Mouse (Mus musculus) hindbrain, embryonic 13.5 days (tissue): Measurements from ENCODE around the gene Tjp2. TPM values are rescaled to one million over a fixed set of nuclear protein-coding genes. Genes with fewer than 3 reads are reported as not detected.
A peak's percentile ranks its signal among the peaks of the same experiment; 100 is the strongest.

Experiments used
- ATAC-seq: fragments of 200-750 bp; cut with Nextera tagmentation; 2 replicates; pipeline ENCODE4 v1.8.0; 2017; ENCODE audit warnings: moderate TSS enrichment; ENCODE audit not compliant: low FRiP score
- H3K27ac ChIP-seq: fragments of 300-500 bp; sonication (generic); 2 replicates; pipeline ENCODE4 v1.5.1; 2015; ENCODE audit warnings: inconsistent platforms, mild to moderate bottlenecking, moderate library complexity
- H3K27me3 ChIP-seq: fragments of 300-500 bp; sonication (generic); 2 replicates; pipeline ENCODE4 v1.6.1; 2015; ENCODE audit warnings: mild to moderate bottlenecking, inconsistent platforms
- H3K36me3 ChIP-seq: fragments of 300-500 bp; sonication (generic); 2 replicates; pipeline ENCODE4 v1.6.1; 2015; ENCODE audit warnings: mild to moderate bottlenecking, inconsistent platforms
- H3K4me1 ChIP-seq: fragments of 300-500 bp; sonication (generic); replicated peaks from 2 replicates; pipeline ENCODE4 v1.6.1; 2015; ENCODE audit warnings: inconsistent platforms
- H3K4me2 ChIP-seq: fragments of 300-500 bp; sonication (generic); 2 replicates; pipeline ENCODE4 v1.6.1; 2015; ENCODE audit warnings: inconsistent platforms, mild to moderate bottlenecking, moderate library complexity
- H3K4me3 ChIP-seq: fragments of 300-500 bp; sonication (generic); 2 replicates; pipeline ENCODE4 v1.5.1; 2015; ENCODE audit warnings: mild to moderate bottlenecking, inconsistent platforms
- H3K9ac ChIP-seq: fragments of 300-500 bp; sonication (generic); 2 replicates; pipeline ENCODE4 v1.6.1; 2015; ENCODE audit warnings: mild to moderate bottlenecking, inconsistent platforms
- H3K9me3 ChIP-seq: fragments of 300-500 bp; sonication (generic); 2 replicates; pipeline ENCODE4 v1.6.1; 2016; ENCODE audit warnings: inconsistent platforms
- WGBS: fragments of 180-500 bp; shearing (Covaris S2); methylation state at CpG from one replicate; pipeline ENCODE4 v1.1.7; 2015; 5-methylcytosine and 5-hydroxymethylcytosine counted together
- polyA plus RNA-seq: library from polyadenylated mRNA; unstranded; fragments of >200 nt; fragmentation: Nextera tagmentation; extraction: Ambion mirVana; gene quantifications from 2 replicates; pipeline ENCODE4 v1.2.1, GENCODE M21; 2015

Gene Tjp2
- polyA plus RNA-seq: 12.1 and 12.4 TPM in 2 replicates

DNA sequence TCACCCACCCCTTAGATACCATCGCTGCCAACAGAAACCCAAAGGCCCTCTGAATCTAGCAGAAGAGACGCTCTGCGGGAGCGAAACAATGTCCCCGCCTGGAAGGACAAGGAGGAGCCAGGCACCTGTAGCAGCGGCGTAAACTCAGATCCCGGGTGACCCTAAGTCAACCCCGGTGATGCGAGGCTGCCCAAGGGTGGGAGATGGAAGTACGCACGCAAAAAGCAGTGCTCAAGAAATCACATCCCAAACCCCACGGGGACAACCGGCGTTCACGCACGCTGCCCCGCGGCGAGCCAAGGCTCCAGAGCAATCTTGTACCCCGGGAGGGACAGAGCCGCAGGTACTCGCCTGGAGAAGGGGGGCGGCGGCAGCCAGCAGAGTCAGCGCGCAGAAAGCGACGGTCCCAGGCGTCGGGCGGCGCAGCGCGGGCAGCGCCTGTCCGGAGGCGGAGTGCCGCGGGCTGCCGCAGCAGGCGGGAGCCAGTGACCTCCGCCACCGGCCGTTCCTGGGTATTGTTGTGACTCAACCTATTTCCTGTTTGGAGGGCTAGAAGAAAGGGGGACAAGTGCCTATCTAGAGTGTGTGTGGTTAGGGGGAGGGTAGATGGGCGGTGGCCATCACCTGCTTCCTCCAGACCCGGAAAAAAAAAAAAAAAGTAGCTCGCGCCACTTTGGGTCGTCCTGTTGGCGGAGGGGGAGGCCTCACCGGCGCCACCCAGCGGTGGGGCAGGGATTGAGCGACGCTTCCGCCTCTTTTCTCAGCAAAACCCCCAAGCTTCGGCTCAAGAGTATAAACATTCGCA, at the start of gene Tjp2:
Gene Tjp2, minus strand, starts transcription at position 531 of the 805 bp plus-strand sequence.
- peak within 1 kb of the TSS; percentile 68 for H3K9ac ChIP-seq
- H3K4me2 ChIP-seq: peak within 1 kb of the TSS; percentile 79
- peak within 1 kb of the TSS; percentile 49 for H3K4me3 ChIP-seq
- H3K27me3 ChIP-seq: peaks cover 48% of the 10 kb centered on the region
- ATAC-seq: peak; percentile 59
- H3K9me3 ChIP-seq: no peaks in the 10 kb centered on the region
- no peaks in the 10 kb centered on the region for H3K36me3 ChIP-seq
- peak within 1 kb of the TSS; percentile 23; the same call in 1 of the 2 replicates for H3K27ac ChIP-seq
- under 1% methylated on average over 59 of the region's 59 CpGs for WGBS
- H3K4me1 ChIP-seq: peaks cover 16% of the 10 kb centered on the region

DNA sequence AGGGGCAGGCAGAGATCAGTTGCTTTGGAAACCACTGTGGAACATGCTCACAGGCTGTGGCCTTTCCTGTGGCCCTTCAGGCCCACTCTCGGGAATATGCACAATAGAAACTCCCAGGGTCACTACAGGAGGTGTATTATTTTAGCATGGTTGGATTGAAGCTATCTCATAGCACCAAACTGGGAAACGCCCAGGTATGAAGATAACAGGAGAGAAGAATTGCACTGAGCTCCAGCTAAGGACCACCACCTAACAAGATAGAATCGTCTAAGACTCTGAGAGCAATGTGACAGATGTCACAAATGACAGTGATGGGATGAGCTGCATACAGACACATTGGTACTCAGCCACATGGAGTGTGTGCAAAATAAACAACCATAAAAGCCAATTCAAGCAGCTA, 49.5 kb upstream of the Tjp2 start:
- 67% methylated on average over 3 of the region's 3 CpGs for WGBS
- H3K9me3 ChIP-seq: no peaks in the 10 kb centered on the region
- H3K4me1 ChIP-seq: peaks cover 16% of the 10 kb centered on the region
- no peak overlapping the region for H3K27ac ChIP-seq
- no peak overlapping the region for H3K4me2 ChIP-seq
- no peak overlapping the region for H3K4me3 ChIP-seq
- no peak for ATAC-seq
- 0 out of 2 replicates have a peak, but pooled peaks cover 3% of the 10 kb centered on the region for H3K36me3 ChIP-seq
- H3K27me3 ChIP-seq: no peaks in the 10 kb centered on the region
- no peak overlapping the region for H3K9ac ChIP-seq

GRCm38 (mm10) chr19:24271746-24272426, 47.1 kb upstream of the Tjp2 start:
- Histone ChIP-seq H3K4me1 (peaks cover 24% of the 10 kb centered on the region), H3K9me3 (no peaks in the 10 kb centered on the region), H3K4me2 (peak overlapping the region; percentile 31; the same call in 1 of the 2 replicates), H3K27ac (no peak overlapping the region), H3K4me3 (no peak overlapping the region), H3K9ac (no peak overlapping the region), H3K36me3 (0 out of 2 replicates have a peak, but pooled peaks cover 3% of the 10 kb centered on the region), H3K27me3 (no peaks in the 10 kb centered on the region)
- 48% methylated on average over 16 of the region's 16 CpGs for WGBS
- peak; percentile 84 for ATAC-seq

GRCm38 (mm10) chr19:24271326-24271725, 46.5 kb upstream of the Tjp2 start:
- 0 out of 2 replicates have a peak, but pooled peaks cover 3% of the 10 kb centered on the region for H3K36me3 ChIP-seq
- no peaks in the 10 kb centered on the region for H3K9me3 ChIP-seq
- peak overlapping the region; percentile 31; the same call in 1 of the 2 replicates for H3K4me2 ChIP-seq
- WGBS: 39% methylated on average over 7 of the region's 7 CpGs
- no peak overlapping the region for H3K9ac ChIP-seq
- peaks cover 24% of the 10 kb centered on the region for H3K4me1 ChIP-seq
- H3K4me3 ChIP-seq: no peak overlapping the region
- H3K27ac ChIP-seq: no peak overlapping the region
- peak; percentile 73 for ATAC-seq
- no peaks in the 10 kb centered on the region for H3K27me3 ChIP-seq

- Histone ChIP-seq H3K36me3 (peaks cover 10% of the 10 kb centered on the region; the same call in 1 of the 2 replicates), H3K27me3 (no peaks in the 10 kb centered on the region), H3K4me2 (no peak overlapping the region), H3K4me1 (peaks cover 24% of the 10 kb centered on the region), H3K27ac (no peak overlapping the region; the same call in 1 of the 2 replicates), H3K9ac (no peak overlapping the region), H3K9me3 (no peaks in the 10 kb centered on the region), H3K4me3 (no peak overlapping the region)
- WGBS: 41% methylated on average over 4 of the region's 4 CpGs
- no peak for ATAC-seq
These were observed 43.7 kb upstream of the Tjp2 start for GRCm38 (mm10) chr19:24268531-24268930.

DNA sequence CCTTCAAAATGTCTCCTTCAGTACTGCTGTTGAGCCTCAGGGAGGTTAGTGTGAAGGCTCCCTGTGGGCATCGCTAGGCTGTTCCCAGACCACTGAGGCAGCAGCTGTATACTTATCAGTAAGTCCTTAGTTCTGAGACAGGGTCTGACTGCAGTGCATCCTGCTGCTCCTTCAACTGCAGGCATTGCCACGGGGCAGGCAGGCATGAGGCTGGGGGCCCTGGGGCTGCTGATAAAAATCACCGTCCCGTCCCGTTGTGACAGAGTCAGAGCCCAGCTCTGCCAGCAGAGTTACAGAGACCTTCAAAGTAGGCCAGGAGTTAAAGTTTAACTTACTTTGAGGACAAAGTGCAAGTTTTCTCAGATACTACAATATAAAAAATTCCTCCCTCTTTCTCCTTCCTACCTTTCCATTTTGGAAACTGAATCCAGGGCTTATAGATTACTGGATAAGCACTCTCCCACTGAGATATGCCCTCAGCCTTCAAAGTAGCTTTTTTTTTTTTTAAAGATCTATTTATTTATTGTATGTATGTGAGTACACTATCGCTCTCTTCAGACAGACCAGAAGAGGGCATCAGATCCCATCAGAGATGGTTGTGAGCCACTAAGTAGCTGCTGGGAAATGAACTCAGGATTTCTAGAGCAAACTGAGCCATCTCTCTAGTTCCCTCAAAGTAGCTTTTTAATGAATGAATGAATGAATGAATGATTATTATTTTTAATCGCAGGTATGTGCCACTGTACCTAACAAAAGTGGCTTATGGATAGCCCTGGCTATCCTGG, 41.4 kb upstream of the Tjp2 start:
- peaks cover 16% of the 10 kb centered on the region; the same call in 1 of the 2 replicates for H3K36me3 ChIP-seq
- peaks cover 20% of the 10 kb centered on the region for H3K4me1 ChIP-seq
- no peak overlapping the region for H3K9ac ChIP-seq
- H3K27ac ChIP-seq: no peak overlapping the region
- H3K4me2 ChIP-seq: no peak overlapping the region
- no peaks in the 10 kb centered on the region for H3K27me3 ChIP-seq
- H3K9me3 ChIP-seq: no peaks in the 10 kb centered on the region
- H3K4me3 ChIP-seq: no peak overlapping the region
- ATAC-seq: no peak
- WGBS: 79% methylated on average over 7 of the region's 7 CpGs

- no peaks in the 10 kb centered on the region for H3K27me3 ChIP-seq
- 0 out of 2 replicates have a peak, but pooled peaks have one; percentile 34 for ATAC-seq
- H3K27ac ChIP-seq: no peak overlapping the region
- no peaks in the 10 kb centered on the region for H3K9me3 ChIP-seq
- WGBS: 44% methylated on average over 7 of the region's 7 CpGs
- peaks cover 20% of the 10 kb centered on the region; the same call in 1 of the 2 replicates for H3K36me3 ChIP-seq
- H3K4me3 ChIP-seq: no peak overlapping the region
- H3K9ac ChIP-seq: no peak overlapping the region
- no peak overlapping the region for H3K4me2 ChIP-seq
- peaks cover 15% of the 10 kb centered on the region for H3K4me1 ChIP-seq
These were observed 40.2 kb upstream of the Tjp2 start for GRCm38 (mm10) chr19:24264991-24265390.

GRCm38 (mm10) chr19:24262736-24263135, 37.9 kb upstream of the Tjp2 start:
- Histone ChIP-seq H3K36me3 (peaks cover 20% of the 10 kb centered on the region; the same call in 1 of the 2 replicates), H3K4me3 (no peak overlapping the region), H3K27me3 (no peaks in the 10 kb centered on the region), H3K9ac (no peak overlapping the region), H3K27ac (no peak overlapping the region), H3K4me1 (0 out of 2 replicates have a peak, but pooled peaks cover 9% of the 10 kb centered on the region), H3K9me3 (no peaks in the 10 kb centered on the region), H3K4me2 (no peak overlapping the region)
- WGBS: 91% methylated on average over 14 of the region's 14 CpGs
- ATAC-seq: no peak

- 0 out of 2 replicates have a peak, but pooled peaks have one; percentile 52 for ATAC-seq
- H3K4me1 ChIP-seq: 0 out of 2 replicates have a peak, but pooled peaks cover 9% of the 10 kb centered on the region
- peaks cover 17% of the 10 kb centered on the region; the same call in 1 of the 2 replicates for H3K36me3 ChIP-seq
- no peak overlapping the region for H3K9ac ChIP-seq
- no peak overlapping the region for H3K4me2 ChIP-seq
- H3K9me3 ChIP-seq: no peaks in the 10 kb centered on the region
- H3K4me3 ChIP-seq: no peak overlapping the region
- H3K27me3 ChIP-seq: no peaks in the 10 kb centered on the region
- WGBS: 34% methylated on average over 12 of the region's 12 CpGs
- H3K27ac ChIP-seq: 0 out of 2 replicates have a peak overlapping the region, but pooled peaks have one; percentile 48
These were observed 34.8 kb upstream of the Tjp2 start for GRCm38 (mm10) chr19:24259390-24260351.

GRCm38 (mm10) chr19:24258368-24258767, 33.5 kb upstream of the Tjp2 start:
- Histone ChIP-seq H3K4me2 (no peak overlapping the region), H3K9ac (no peak overlapping the region), H3K9me3 (no peaks in the 10 kb centered on the region), H3K4me1 (0 out of 2 replicates have a peak, but pooled peaks cover 9% of the 10 kb centered on the region), H3K27me3 (no peaks in the 10 kb centered on the region), H3K36me3 (peaks cover 11% of the 10 kb centered on the region; the same call in 1 of the 2 replicates), H3K4me3 (no peak overlapping the region), H3K27ac (no peak overlapping the region)
- no peak for ATAC-seq
- 86% methylated on average over 5 of the region's 5 CpGs for WGBS

DNA sequence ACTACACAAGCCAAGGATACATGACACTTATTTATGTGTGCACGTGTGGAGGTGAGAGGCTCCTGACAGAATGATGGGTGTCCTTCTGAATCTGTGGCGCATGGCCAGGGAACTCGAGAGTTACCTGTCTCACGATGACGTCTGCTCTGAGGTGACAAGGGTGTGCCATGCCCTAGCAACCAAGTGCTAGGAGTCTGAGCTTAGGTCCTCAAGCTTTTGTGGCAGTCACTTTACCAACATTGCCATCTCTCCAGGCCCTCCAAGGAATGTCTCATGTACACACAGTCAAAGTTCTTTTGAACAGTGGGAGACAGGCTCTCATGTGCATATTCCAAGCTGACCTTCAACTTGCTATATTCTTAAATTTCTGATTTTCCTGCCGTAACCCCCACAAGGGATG, 33.1 kb upstream of the Tjp2 start:
- Histone ChIP-seq H3K9ac (no peak overlapping the region), H3K4me2 (no peak overlapping the region), H3K4me1 (0 out of 2 replicates have a peak, but pooled peaks cover 9% of the 10 kb centered on the region), H3K4me3 (no peak overlapping the region), H3K27ac (no peak overlapping the region), H3K27me3 (no peaks in the 10 kb centered on the region), H3K9me3 (no peaks in the 10 kb centered on the region), H3K36me3 (peaks cover 11% of the 10 kb centered on the region; the same call in 1 of the 2 replicates)
- ATAC-seq: no peak
- 94% methylated on average over 6 of the region's 6 CpGs for WGBS
